Mouse (Mus musculus) erythroblast, embryonic 14.5 days (primary cell): ENCODE measurements around the gene Dirc2. TPM values are rescaled to one million over a fixed set of nuclear protein-coding genes. Genes with fewer than 3 reads are reported as not detected.
A peak's percentile ranks its signal among the peaks of the same experiment; 100 is the strongest.

ENCODE experiments used
- H3K27me3 ChIP-seq: 2 replicates; pipeline ENCODE4 v1.6.1; 2012; ENCODE audit warnings: inconsistent platforms; ENCODE audit not compliant: control insufficient read depth
- H3K36me3 ChIP-seq: 2 replicates; pipeline ENCODE4 v1.6.1; 2012; ENCODE audit warnings: mild to moderate bottlenecking, inconsistent platforms; ENCODE audit not compliant: control insufficient read depth
- H3K4me1 ChIP-seq: 2 replicates; pipeline ENCODE4 v1.6.1; 2012; ENCODE audit warnings: inconsistent platforms; ENCODE audit not compliant: control insufficient read depth
- H3K4me3 ChIP-seq: replicated peaks from 2 replicates; pipeline ENCODE3; 2012; ENCODE audit warnings: moderate library complexity, mild to moderate bottlenecking, inconsistent platforms
- H3K9me3 ChIP-seq: 2 replicates; pipeline ENCODE4 v1.6.1; 2012; ENCODE audit warnings: low read length, inconsistent platforms, mixed read lengths; ENCODE audit not compliant: control insufficient read depth
- GATA1 ChIP-seq: IDR thresholded peaks from 2 replicates; pipeline ENCODE4 v1.6.1; 2012; ENCODE audit warnings: low read length, inconsistent platforms, mixed read lengths
- TAL1 ChIP-seq: IDR thresholded peaks from 3 replicates; pipeline ENCODE4 v1.6.1; 2012; ENCODE audit warnings: low read length, inconsistent platforms, mixed read lengths
- polyA plus RNA-seq: library from polyadenylated mRNA; stranded (reverse); fragments of >175 nt; gene quantifications from 2 replicates; pipeline ENCODE4 v1.2.3, GENCODE M21; 2012

The Dirc2 gene
- polyA plus RNA-seq: 0.34 and 0.97 TPM in 2 replicates

GRCm38 (mm10) chr16:35768785-35769642 is at the start of gene Dirc2:
TSS of gene Dirc2 (minus strand) at chr16:35769356.
- Histone ChIP-seq H3K36me3 (peaks cover 31% of the 10 kb centered on the region), H3K9me3 (no peaks in the 10 kb centered on the region), H3K4me3 (peak within 1 kb of the TSS; percentile 74), H3K4me1 (peaks cover 80% of the 10 kb centered on the region), H3K27me3 (no peaks in the 10 kb centered on the region)
- TF ChIP-seq GATA1: no peak
- no peak for TF ChIP-seq TAL1

GRCm38 (mm10) chr16:35817255-35818089 is 48.3 kb upstream of the Dirc2 start:
- Histone ChIP-seq H3K27me3 (no peaks in the 10 kb centered on the region), H3K4me1 (peaks cover 32% of the 10 kb centered on the region), H3K36me3 (peaks cover 97% of the 10 kb centered on the region), H3K9me3 (no peaks in the 10 kb centered on the region), H3K4me3 (no peak overlapping the region)
- TF ChIP-seq GATA1 (no peak), TAL1 (no peak)

GRCm38 (mm10) chr16:35813119-35813518 is 44.0 kb upstream of the Dirc2 start:
- no peaks in the 10 kb centered on the region for H3K27me3 ChIP-seq
- H3K4me1 ChIP-seq: peaks cover 69% of the 10 kb centered on the region
- H3K9me3 ChIP-seq: peaks cover 16% of the 10 kb centered on the region
- peaks cover 94% of the 10 kb centered on the region for H3K36me3 ChIP-seq
- no peak overlapping the region for H3K4me3 ChIP-seq
- TF ChIP-seq GATA1 (no peak), TAL1 (no peak)

- Histone ChIP-seq H3K4me3 (peak overlapping the region; percentile 60), H3K9me3 (peaks cover 16% of the 10 kb centered on the region), H3K4me1 (peaks cover 84% of the 10 kb centered on the region), H3K27me3 (no peaks in the 10 kb centered on the region), H3K36me3 (peaks cover 73% of the 10 kb centered on the region)
- TF ChIP-seq GATA1 (no peak; the same call in 1 of the 2 replicates), TAL1 (peak; percentile 54; the same call in 2 of the 3 replicates)
Observed at GRCm38 (mm10) chr16:35808838-35809237, 39.7 kb upstream of the Dirc2 start.

GRCm38 (mm10) chr16:35807663-35807992 is 38.5 kb upstream of the Dirc2 start:
- peaks cover 88% of the 10 kb centered on the region for H3K4me1 ChIP-seq
- no peaks in the 10 kb centered on the region for H3K27me3 ChIP-seq
- peaks cover 73% of the 10 kb centered on the region for H3K36me3 ChIP-seq
- peaks cover 16% of the 10 kb centered on the region for H3K9me3 ChIP-seq
- no peak for TF ChIP-seq GATA1
- no peak for TF ChIP-seq TAL1
- H3K4me3 ChIP-seq: peak overlapping the region; percentile 60

- H3K9me3 ChIP-seq: peaks cover 16% of the 10 kb centered on the region
- TF ChIP-seq TAL1 (peak; percentile 46; the same call in 2 of the 3 replicates), GATA1 (peak; percentile 79)
- peaks cover 88% of the 10 kb centered on the region for H3K4me1 ChIP-seq
- H3K27me3 ChIP-seq: no peaks in the 10 kb centered on the region
- peaks cover 73% of the 10 kb centered on the region for H3K36me3 ChIP-seq
- H3K4me3 ChIP-seq: peak overlapping the region; percentile 60
Observed at GRCm38 (mm10) chr16:35806973-35807662, 38.0 kb upstream of the Dirc2 start.

- TF ChIP-seq TAL1 (no peak), GATA1 (no peak)
- Histone ChIP-seq H3K4me3 (no peak overlapping the region), H3K4me1 (peaks cover 70% of the 10 kb centered on the region), H3K36me3 (peaks cover 67% of the 10 kb centered on the region), H3K9me3 (peaks cover 8% of the 10 kb centered on the region), H3K27me3 (no peaks in the 10 kb centered on the region)
Observed at GRCm38 (mm10) chr16:35803723-35804122, 34.6 kb upstream of the Dirc2 start.

GRCm38 (mm10) chr16:35802163-35802562 is 33.0 kb upstream of the Dirc2 start:
- Histone ChIP-seq H3K9me3 (peaks cover 15% of the 10 kb centered on the region), H3K4me3 (no peak overlapping the region), H3K4me1 (peaks cover 59% of the 10 kb centered on the region), H3K27me3 (no peaks in the 10 kb centered on the region), H3K36me3 (peaks cover 77% of the 10 kb centered on the region)
- TF ChIP-seq GATA1 (no peak), TAL1 (no peak)
